Mouse (Mus musculus): ENCODE measurements around the gene Filip1l. TPM values are rescaled to one million over a fixed set of nuclear protein-coding genes. Genes with fewer than 3 reads are reported as not detected.

Gene Filip1l
- polyA plus RNA-seq, 1 experiment from 2014 or later, result 3.0 TPM

DNA sequence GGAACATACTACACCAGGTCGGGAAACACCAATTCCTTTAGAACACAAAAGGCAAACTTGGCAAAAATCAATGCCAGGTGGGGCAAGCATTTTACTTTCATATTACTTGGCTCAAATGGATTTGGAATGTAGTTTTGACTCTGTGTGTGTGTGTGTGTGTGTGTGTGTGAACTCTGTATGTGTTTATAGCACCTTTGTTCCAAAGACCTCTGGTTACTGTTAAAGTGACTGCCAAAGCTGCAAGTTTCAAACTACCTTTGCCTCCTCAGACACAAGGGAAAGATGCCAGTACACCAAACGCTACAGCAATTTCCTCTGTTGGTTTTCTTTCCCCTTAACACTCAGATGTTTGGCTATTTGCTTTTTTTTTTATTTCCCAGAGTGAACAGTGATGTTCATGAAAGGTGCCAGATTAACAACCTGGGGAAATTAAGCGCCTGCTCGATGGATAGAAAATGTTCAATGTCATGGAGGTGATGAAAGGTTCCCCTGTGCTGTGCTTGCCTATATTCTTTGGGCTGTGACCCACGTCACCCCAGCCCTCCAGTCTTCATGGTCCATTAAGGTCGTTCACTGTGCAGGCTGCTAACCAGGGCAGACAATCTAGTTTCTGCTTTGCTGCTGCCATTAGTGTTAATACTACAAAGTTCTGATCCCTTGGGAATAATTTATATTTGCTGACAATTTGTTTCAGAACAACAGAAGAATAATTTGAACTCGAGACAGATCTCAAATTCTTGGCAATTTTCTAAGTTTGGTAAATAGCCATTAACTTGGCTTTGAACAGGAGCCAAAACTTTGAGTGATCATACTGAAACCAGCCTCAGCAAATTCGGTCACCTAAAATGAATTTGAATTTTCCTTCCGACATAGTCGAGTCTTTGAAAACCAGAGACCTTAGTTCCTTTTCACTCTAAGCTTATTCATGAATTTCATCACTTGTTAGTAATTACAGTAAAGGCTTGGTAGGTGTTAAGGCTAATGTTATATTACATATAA lies 92.5 kb downstream of the Filip1l start:
- Histone ChIP-seq H3K4me2 (ENCODE audit: low read length) (no peak overlapping the region), H3K4me1 (ENCODE audit: control insufficient read depth, insufficient read depth, low read length) (no peaks in the 10 kb centered on the region), H3K4me3 (replicated peaks; ENCODE audit: low read depth, low read length) (no peak overlapping the region), H3K27me3 (ENCODE audit: control insufficient read depth, insufficient read depth, low read length) (no peaks in the 10 kb centered on the region), H3K27ac (replicated peaks; ENCODE audit: low read depth, low read length) (no peak overlapping the region), H3K9me3 (ENCODE audit: control insufficient read depth, low read length) (no peaks in the 10 kb centered on the region), H3K9ac (replicated peaks; ENCODE audit: low read length) (no peak overlapping the region), H3K36me3 (ENCODE audit: control insufficient read depth, insufficient read depth, low read length) (no peaks in the 10 kb centered on the region)
- DNase-seq (no peak), ATAC-seq (ENCODE audit: low FRiP score, low TSS enrichment) (no peak)
- WGBS, result 76% methylated on average over 10 of the region's 10 CpGs

DNA sequence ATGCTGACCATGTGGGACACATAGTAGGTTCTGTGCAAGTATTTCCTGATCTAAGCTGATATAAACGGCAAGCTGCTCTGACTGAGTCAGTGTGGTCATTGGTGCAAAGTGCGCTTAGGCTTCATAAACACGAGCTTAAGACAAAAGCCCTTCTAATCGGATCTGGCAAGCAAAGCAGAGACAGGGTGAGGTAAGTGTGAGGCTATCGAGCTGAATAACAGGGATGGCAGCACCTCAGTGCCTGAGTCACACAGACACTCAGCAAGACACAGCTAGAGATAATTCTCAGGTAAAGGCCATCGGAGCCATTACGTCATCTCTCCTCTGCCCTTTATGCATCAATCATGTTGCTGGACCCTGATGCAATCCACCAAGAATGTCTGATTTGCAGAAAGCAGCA lies 100.1 kb downstream of the Filip1l start:
- H3K36me3 ChIP-seq (ENCODE audit: control insufficient read depth, insufficient read depth, low read length), result no peaks in the 10 kb centered on the region

DNA sequence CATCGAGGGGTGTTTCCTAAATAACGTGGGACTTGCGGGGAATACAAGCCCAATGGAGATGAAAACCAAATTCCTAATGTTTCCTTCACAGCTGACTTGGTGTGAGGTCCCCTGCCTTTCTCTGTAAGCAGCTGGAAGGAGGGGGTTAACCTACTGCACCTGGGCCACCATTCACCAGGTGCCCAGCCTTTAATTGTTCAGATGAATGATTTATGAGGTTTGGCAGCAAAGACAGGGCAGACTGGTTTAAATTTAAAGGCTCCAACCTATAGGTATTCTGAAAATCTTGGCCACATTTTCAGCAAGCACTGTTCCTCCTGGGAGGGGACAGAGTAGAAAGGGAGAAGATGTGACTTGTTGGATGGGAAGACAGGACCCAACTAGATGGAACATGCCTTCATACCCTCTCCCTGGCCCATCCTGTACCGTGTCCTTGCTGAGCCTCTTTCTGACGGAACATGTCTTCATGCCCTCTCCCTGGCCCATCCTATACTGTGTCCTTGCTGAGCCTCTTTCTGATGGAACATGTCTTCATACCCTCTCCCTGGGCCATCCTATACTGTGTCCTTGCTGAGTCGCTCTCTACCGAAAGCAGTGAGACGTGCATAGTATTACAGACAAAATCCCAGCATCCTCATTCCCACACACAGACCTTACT lies 101.3 kb downstream of the Filip1l start:
- Histone ChIP-seq H3K27ac (replicated peaks; ENCODE audit: low read depth, low read length) (no peak overlapping the region), H3K4me2 (ENCODE audit: low read length) (no peak overlapping the region), H3K9ac (replicated peaks; ENCODE audit: low read length) (no peak overlapping the region), H3K36me3 (ENCODE audit: control insufficient read depth, insufficient read depth, low read length) (no peaks in the 10 kb centered on the region), H3K9me3 (ENCODE audit: control insufficient read depth, low read length) (no peaks in the 10 kb centered on the region), H3K27me3 (ENCODE audit: control insufficient read depth, insufficient read depth, low read length) (no peaks in the 10 kb centered on the region), H3K4me3 (replicated peaks; ENCODE audit: low read depth, low read length) (no peak overlapping the region), H3K4me1 (ENCODE audit: control insufficient read depth, insufficient read depth, low read length) (no peaks in the 10 kb centered on the region)
- DNase-seq (no peak), ATAC-seq (ENCODE audit: low FRiP score, low TSS enrichment) (no peak)
- 95% methylated on average over 8 of the region's 8 CpGs for WGBS

More for the DNA sequence above, 100.1 kb downstream of the Filip1l start:
- Histone ChIP-seq H3K4me3 (replicated peaks; ENCODE audit: low read depth, low read length) (no peak overlapping the region), H3K27me3 (ENCODE audit: control insufficient read depth, insufficient read depth, low read length) (no peaks in the 10 kb centered on the region), H3K9me3 (ENCODE audit: control insufficient read depth, low read length) (no peaks in the 10 kb centered on the region), H3K4me1 (ENCODE audit: control insufficient read depth, insufficient read depth, low read length) (no peaks in the 10 kb centered on the region), H3K9ac (replicated peaks; ENCODE audit: low read length) (no peak overlapping the region), H3K4me2 (ENCODE audit: low read length) (no peak overlapping the region), H3K27ac (replicated peaks; ENCODE audit: low read depth, low read length) (no peak overlapping the region)
- ATAC-seq (ENCODE audit: low FRiP score, low TSS enrichment), result no peak
- no peak for DNase-seq
- WGBS, result 67% methylated on average over 7 of the region's 7 CpGs

DNA sequence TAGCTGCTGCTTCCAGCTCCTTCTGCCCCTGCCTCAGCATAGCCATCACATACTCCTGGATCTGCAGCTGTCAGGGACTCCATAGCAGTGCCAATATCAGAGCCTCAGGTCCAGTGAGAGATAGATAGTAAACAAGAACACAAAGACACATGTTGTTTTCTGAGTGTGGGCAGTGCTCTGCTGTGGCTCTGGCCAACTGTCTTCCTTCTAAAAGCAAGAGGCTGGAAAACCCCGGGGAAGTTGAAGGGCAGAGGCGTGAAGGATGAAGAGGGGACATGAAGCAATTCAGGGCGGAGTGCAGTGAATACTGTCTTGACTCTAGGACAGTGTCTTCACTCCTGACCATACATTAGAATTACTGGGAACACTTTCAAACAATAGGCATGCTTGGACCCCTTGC lies 102.7 kb downstream of the Filip1l start:
- Histone ChIP-seq H3K9ac (replicated peaks; ENCODE audit: low read length) (no peak overlapping the region), H3K4me2 (ENCODE audit: low read length) (no peak overlapping the region), H3K4me3 (replicated peaks; ENCODE audit: low read depth, low read length) (no peak overlapping the region), H3K27me3 (ENCODE audit: control insufficient read depth, insufficient read depth, low read length) (no peaks in the 10 kb centered on the region), H3K4me1 (ENCODE audit: control insufficient read depth, insufficient read depth, low read length) (no peaks in the 10 kb centered on the region), H3K27ac (replicated peaks; ENCODE audit: low read depth, low read length) (no peak overlapping the region), H3K36me3 (ENCODE audit: control insufficient read depth, insufficient read depth, low read length) (no peaks in the 10 kb centered on the region), H3K9me3 (ENCODE audit: control insufficient read depth, low read length) (no peaks in the 10 kb centered on the region)
- ATAC-seq (ENCODE audit: low FRiP score, low TSS enrichment) (no peak), DNase-seq (no peak)
- WGBS, result 96% methylated on average over 3 of the region's 3 CpGs

- H3K27me3 ChIP-seq (ENCODE audit: control insufficient read depth, insufficient read depth, low read length), result no peaks in the 10 kb centered on the region
- H3K4me1 ChIP-seq (ENCODE audit: control insufficient read depth, insufficient read depth, low read length), result no peaks in the 10 kb centered on the region
- no peaks in the 10 kb centered on the region for H3K9me3 ChIP-seq (ENCODE audit: control insufficient read depth, low read length)
- no peak overlapping the region for H3K4me2 ChIP-seq (ENCODE audit: low read length)
- no peak overlapping the region for H3K9ac ChIP-seq (replicated peaks; ENCODE audit: low read length)
- DNase-seq (no peak), ATAC-seq (ENCODE audit: low FRiP score, low TSS enrichment) (no peak)
- H3K36me3 ChIP-seq (ENCODE audit: control insufficient read depth, insufficient read depth, low read length), result no peaks in the 10 kb centered on the region
- H3K27ac ChIP-seq (replicated peaks; ENCODE audit: low read depth, low read length), result no peak overlapping the region
- 68% methylated on average over 2 of the region's 2 CpGs for WGBS
- H3K4me3 ChIP-seq (replicated peaks; ENCODE audit: low read depth, low read length), result no peak overlapping the region
Observed at GRCm38 (mm10) chr16:57456003-57456402, 103.1 kb downstream of the Filip1l start.

- DNase-seq (no peak), ATAC-seq (ENCODE audit: low FRiP score, low TSS enrichment) (no peak)
- Histone ChIP-seq H3K36me3 (ENCODE audit: control insufficient read depth, insufficient read depth, low read length) (no peaks in the 10 kb centered on the region), H3K4me2 (ENCODE audit: low read length) (no peak overlapping the region), H3K4me1 (ENCODE audit: control insufficient read depth, insufficient read depth, low read length) (no peaks in the 10 kb centered on the region), H3K4me3 (replicated peaks; ENCODE audit: low read depth, low read length) (no peak overlapping the region), H3K27me3 (ENCODE audit: control insufficient read depth, insufficient read depth, low read length) (no peaks in the 10 kb centered on the region), H3K9ac (replicated peaks; ENCODE audit: low read length) (no peak overlapping the region), H3K9me3 (ENCODE audit: control insufficient read depth, low read length) (no peaks in the 10 kb centered on the region), H3K27ac (replicated peaks; ENCODE audit: low read depth, low read length) (no peak overlapping the region)
- 92% methylated on average over 9 of the region's 9 CpGs for WGBS
Observed at GRCm38 (mm10) chr16:57465386-57465913, 112.6 kb downstream of the Filip1l start.

DNA sequence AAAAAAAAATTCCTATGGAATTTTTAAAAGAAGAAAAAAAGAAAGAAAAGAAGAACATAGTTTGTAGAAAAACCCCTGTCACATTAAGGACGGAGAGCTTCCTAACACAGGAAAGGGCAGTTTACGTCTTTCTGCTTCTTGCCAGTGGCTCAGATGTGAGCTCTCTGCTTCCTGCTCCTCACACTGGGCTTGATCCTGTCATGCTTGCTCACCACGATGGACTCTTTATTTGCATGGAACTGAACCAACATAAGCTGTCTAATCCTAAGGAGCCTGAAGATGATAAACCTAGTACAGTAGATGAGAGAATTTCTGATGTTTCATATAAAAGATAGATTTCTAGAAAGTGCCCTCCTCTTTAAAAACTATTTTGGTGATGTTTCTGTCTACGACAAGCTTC lies 116.4 kb downstream of the Filip1l start:
- Histone ChIP-seq H3K36me3 (ENCODE audit: control insufficient read depth, insufficient read depth, low read length) (no peaks in the 10 kb centered on the region), H3K27ac (replicated peaks; ENCODE audit: low read depth, low read length) (no peak overlapping the region), H3K4me3 (replicated peaks; ENCODE audit: low read depth, low read length) (no peak overlapping the region), H3K9ac (replicated peaks; ENCODE audit: low read length) (no peak overlapping the region), H3K4me1 (ENCODE audit: control insufficient read depth, insufficient read depth, low read length) (no peaks in the 10 kb centered on the region), H3K4me2 (ENCODE audit: low read length) (no peak overlapping the region), H3K27me3 (ENCODE audit: control insufficient read depth, insufficient read depth, low read length) (no peaks in the 10 kb centered on the region), H3K9me3 (ENCODE audit: control insufficient read depth, low read length) (no peaks in the 10 kb centered on the region)
- no peak for ATAC-seq (ENCODE audit: low FRiP score, low TSS enrichment)
- no peak for DNase-seq
- 69% methylated on average over 4 of the region's 4 CpGs for WGBS

- Histone ChIP-seq H3K4me2 (ENCODE audit: low read length) (no peak overlapping the region), H3K27ac (replicated peaks; ENCODE audit: low read depth, low read length) (no peak overlapping the region), H3K4me1 (ENCODE audit: control insufficient read depth, insufficient read depth, low read length) (no peaks in the 10 kb centered on the region), H3K9me3 (ENCODE audit: control insufficient read depth, low read length) (no peaks in the 10 kb centered on the region), H3K9ac (replicated peaks; ENCODE audit: low read length) (no peak overlapping the region), H3K27me3 (ENCODE audit: control insufficient read depth, insufficient read depth, low read length) (no peaks in the 10 kb centered on the region), H3K4me3 (replicated peaks; ENCODE audit: low read depth, low read length) (no peak overlapping the region), H3K36me3 (ENCODE audit: control insufficient read depth, insufficient read depth, low read length) (no peaks in the 10 kb centered on the region)
- 71% methylated on average over 2 of the region's 2 CpGs for WGBS
- DNase-seq (no peak), ATAC-seq (ENCODE audit: low FRiP score, low TSS enrichment) (no peak)
Observed at GRCm38 (mm10) chr16:57469869-57470268, 117.0 kb downstream of the Filip1l start.
